Mouse (Mus musculus): ENCODE data around the gene Lsr. TPM values are rescaled to one million over a fixed set of nuclear protein-coding genes. Genes with fewer than 3 reads are reported as not detected.
"Not testable (repeated sequence)": the region's sequence is repeated elsewhere in the genome, so short reads cannot be mapped to it uniquely, and the experiment has no call there.

The Lsr gene
- polyA plus RNA-seq, 1 experiment: not detected

- H3K27ac ChIP-seq (ENCODE audit: insufficient read depth, low read depth, low read length): peak overlapping the region; percentile 100
- WGBS: under 1% methylated on average over 43 of the region's 43 CpGs
- H3K4me1 ChIP-seq (ENCODE audit: control insufficient read depth, insufficient read depth, low read length): peaks cover 33% of the 10 kb centered on the region
- TF ChIP-seq CTCF (IDR thresholded peaks at IDR 0.05; ENCODE audit: insufficient read depth, low read depth, low read length) (no peak), POLR2A (IDR thresholded peaks at IDR 0.05; ENCODE audit: insufficient read depth, low read depth, low read length) (peak; percentile 58)
- H3K4me3 ChIP-seq (ENCODE audit: insufficient read depth, low read depth, low read length): peak overlapping the region; percentile 100
Observed at GRCm38 (mm10) chr7:30957367-30957783, 15.9 kb downstream of the Lsr start.

- peak within 1 kb of the TSS; percentile 100 for H3K27ac ChIP-seq (ENCODE audit: insufficient read depth, low read depth, low read length)
- TF ChIP-seq POLR2A (IDR thresholded peaks at IDR 0.05; ENCODE audit: insufficient read depth, low read depth, low read length) (0 out of 2 replicates have a peak, but pooled peaks have one; percentile 22), CTCF (IDR thresholded peaks at IDR 0.05; ENCODE audit: insufficient read depth, low read depth, low read length) (no peak)
- H3K4me1 ChIP-seq (ENCODE audit: control insufficient read depth, insufficient read depth, low read length): peaks cover 33% of the 10 kb centered on the region
- H3K4me3 ChIP-seq (ENCODE audit: insufficient read depth, low read depth, low read length): peak within 1 kb of the TSS; percentile 100
- 8% methylated on average over 64 of the region's 82 CpGs for WGBS
Observed at GRCm38 (mm10) chr7:30956756-30957366, 16.4 kb downstream of the Lsr start, which contains the start of gene Usf2. Gene Usf2, minus strand, starts transcription at chr7:30956803.

DNA sequence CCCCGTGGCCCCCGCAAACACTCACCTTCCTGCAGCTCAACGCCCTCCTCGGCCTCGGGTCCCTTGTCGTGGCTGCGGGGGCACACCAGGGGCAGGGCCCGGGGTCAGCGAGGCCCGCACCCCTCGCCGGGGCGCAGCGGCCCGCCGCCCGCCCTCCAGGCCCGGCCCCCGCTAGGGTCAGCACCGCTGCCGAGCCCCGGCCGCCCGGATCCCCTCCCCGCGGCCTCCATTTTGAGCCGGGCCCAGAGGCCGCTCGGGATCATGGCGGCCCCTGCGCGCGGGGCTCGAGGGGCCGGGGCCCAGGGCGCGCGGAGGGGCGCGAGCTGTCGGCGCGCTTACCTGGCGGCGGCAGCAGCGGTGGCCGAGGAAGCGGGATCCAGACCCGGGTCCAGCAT lies 16.9 kb downstream of the Lsr start:
- Histone ChIP-seq H3K4me3 (ENCODE audit: insufficient read depth, low read depth, low read length) (peak overlapping the region; percentile 100), H3K27ac (ENCODE audit: insufficient read depth, low read depth, low read length) (peak overlapping the region; percentile 88), H3K4me1 (ENCODE audit: control insufficient read depth, insufficient read depth, low read length) (peaks cover 33% of the 10 kb centered on the region)
- TF ChIP-seq POLR2A (IDR thresholded peaks at IDR 0.05; ENCODE audit: insufficient read depth, low read depth, low read length) (no peak), CTCF (IDR thresholded peaks at IDR 0.05; ENCODE audit: insufficient read depth, low read depth, low read length) (no peak)
- WGBS: 1% methylated on average over 35 of the region's 49 CpGs

GRCm38 (mm10) chr7:30955584-30956356 lies 17.5 kb downstream of the Lsr start:
- TF ChIP-seq POLR2A (IDR thresholded peaks at IDR 0.05; ENCODE audit: insufficient read depth, low read depth, low read length) (no peak), CTCF (IDR thresholded peaks at IDR 0.05; ENCODE audit: insufficient read depth, low read depth, low read length) (peak; percentile 95)
- Histone ChIP-seq H3K4me3 (ENCODE audit: insufficient read depth, low read depth, low read length) (peak overlapping the region; percentile 100), H3K4me1 (ENCODE audit: control insufficient read depth, insufficient read depth, low read length) (peaks cover 35% of the 10 kb centered on the region), H3K27ac (ENCODE audit: insufficient read depth, low read depth, low read length) (peak overlapping the region; percentile 88)
- WGBS: under 1% methylated on average over 63 of the region's 64 CpGs

- TF ChIP-seq CTCF (IDR thresholded peaks at IDR 0.05; ENCODE audit: insufficient read depth, low read depth, low read length): no peak
- TF ChIP-seq POLR2A (IDR thresholded peaks at IDR 0.05; ENCODE audit: insufficient read depth, low read depth, low read length): no peak
- Histone ChIP-seq H3K4me3 (ENCODE audit: insufficient read depth, low read depth, low read length) (no peak overlapping the region), H3K4me1 (ENCODE audit: control insufficient read depth, insufficient read depth, low read length) (peaks cover 35% of the 10 kb centered on the region), H3K27ac (ENCODE audit: insufficient read depth, low read depth, low read length) (no peak overlapping the region)
- 49% methylated on average over 12 of the region's 12 CpGs for WGBS
Observed at GRCm38 (mm10) chr7:30954971-30955520, 18.2 kb downstream of the Lsr start.

DNA sequence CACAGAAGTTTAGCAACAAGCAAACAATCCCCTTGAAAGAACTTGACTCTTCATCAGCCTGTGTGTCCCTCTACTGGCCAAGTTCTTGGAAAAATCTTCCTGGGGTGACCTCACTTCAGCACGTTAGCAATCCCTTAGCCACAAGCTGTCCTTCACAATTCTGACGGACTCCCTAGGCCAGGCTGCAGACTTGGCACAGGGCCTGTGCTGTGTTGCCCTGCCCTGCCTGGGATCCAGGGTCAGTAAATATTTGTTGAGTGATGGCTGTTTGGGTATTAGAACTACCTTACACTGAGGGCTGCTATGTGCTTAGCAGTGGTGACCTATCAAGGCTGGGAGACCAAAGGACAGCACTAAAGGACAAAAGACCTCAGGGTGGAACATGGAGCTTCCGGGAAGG lies 19.2 kb downstream of the Lsr start:
- peaks cover 32% of the 10 kb centered on the region for H3K4me1 ChIP-seq (ENCODE audit: control insufficient read depth, insufficient read depth, low read length)
- WGBS: 63% methylated on average over 3 of the region's 3 CpGs
- no peak overlapping the region for H3K4me3 ChIP-seq (ENCODE audit: insufficient read depth, low read depth, low read length)
- TF ChIP-seq CTCF (IDR thresholded peaks at IDR 0.05; ENCODE audit: insufficient read depth, low read depth, low read length): no peak
- no peak for TF ChIP-seq POLR2A (IDR thresholded peaks at IDR 0.05; ENCODE audit: insufficient read depth, low read depth, low read length)
- H3K27ac ChIP-seq (ENCODE audit: insufficient read depth, low read depth, low read length): no peak overlapping the region

DNA sequence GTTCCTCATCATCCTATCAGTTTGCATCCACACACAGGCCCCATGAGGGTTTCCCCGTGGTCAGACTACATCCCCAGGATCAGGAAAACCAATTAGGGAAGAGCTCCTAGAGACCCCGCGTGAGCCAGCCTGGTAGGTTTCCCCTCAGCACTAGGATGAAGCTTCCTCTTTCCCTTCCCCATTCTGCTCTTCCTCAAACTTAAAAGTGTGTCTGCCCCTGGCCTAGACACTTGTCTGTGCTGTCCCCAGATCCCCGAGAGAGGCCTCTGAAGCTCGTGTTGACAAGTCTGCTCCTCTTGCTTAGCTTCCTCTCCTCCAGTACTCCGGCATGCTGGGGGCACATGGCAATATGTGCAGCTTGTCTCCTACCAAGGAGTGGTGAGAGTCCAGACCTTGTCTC lies 19.8 kb downstream of the Lsr start:
- H3K27ac ChIP-seq (ENCODE audit: insufficient read depth, low read depth, low read length): no peak overlapping the region
- no peak overlapping the region for H3K4me3 ChIP-seq (ENCODE audit: insufficient read depth, low read depth, low read length)
- 90% methylated on average over 6 of the region's 6 CpGs for WGBS
- no peak for TF ChIP-seq CTCF (IDR thresholded peaks at IDR 0.05; ENCODE audit: insufficient read depth, low read depth, low read length)
- no peak for TF ChIP-seq POLR2A (IDR thresholded peaks at IDR 0.05; ENCODE audit: insufficient read depth, low read depth, low read length)
- H3K4me1 ChIP-seq (ENCODE audit: control insufficient read depth, insufficient read depth, low read length): peaks cover 27% of the 10 kb centered on the region

- Histone ChIP-seq H3K4me1 (ENCODE audit: control insufficient read depth, insufficient read depth, low read length) (peaks cover 19% of the 10 kb centered on the region), H3K4me3 (ENCODE audit: insufficient read depth, low read depth, low read length) (no peak overlapping the region), H3K27ac (ENCODE audit: insufficient read depth, low read depth, low read length) (no peak overlapping the region)
- TF ChIP-seq CTCF (IDR thresholded peaks at IDR 0.05; ENCODE audit: insufficient read depth, low read depth, low read length) (no peak), POLR2A (IDR thresholded peaks at IDR 0.05; ENCODE audit: insufficient read depth, low read depth, low read length) (no peak)
- WGBS: 93% methylated on average over 16 of the region's 16 CpGs
Observed at GRCm38 (mm10) chr7:30952441-30953265, 20.6 kb downstream of the Lsr start.

GRCm38 (mm10) chr7:30949902-30950301 lies 23.4 kb downstream of the Lsr start:
- peaks cover 16% of the 10 kb centered on the region for H3K4me1 ChIP-seq (ENCODE audit: control insufficient read depth, insufficient read depth, low read length)
- WGBS: 89% methylated on average over 3 of the region's 3 CpGs
- H3K4me3 ChIP-seq (ENCODE audit: insufficient read depth, low read depth, low read length); H3K27ac ChIP-seq (ENCODE audit: insufficient read depth, low read depth, low read length): not testable (repeated sequence)

Measured in olfactory bulb, adult 2 months (tissue).